Mouse (Mus musculus) kidney, embryonic 14.5 days (tissue): Measurements from ENCODE around the gene Micall2. TPM values are rescaled to one million over a fixed set of nuclear protein-coding genes. Genes with fewer than 3 reads are reported as not detected.

Experiments
- ATAC-seq: fragments of 200-750 bp; cut with Nextera tagmentation; 2 replicates; pipeline ENCODE4 v1.8.0; 2017; ENCODE audit warnings: moderate number of reproducible peaks, mild to moderate bottlenecking, moderate TSS enrichment, moderate library complexity; ENCODE audit not compliant: low FRiP score, low TSS enrichment
- H3K27ac ChIP-seq: fragments of 300-500 bp; sonication (generic); 2 replicates; pipeline ENCODE4 v1.5.1; 2014; ENCODE audit warnings: low read depth, mild to moderate bottlenecking, low read length, moderate library complexity, mixed read lengths
- H3K27me3 ChIP-seq: fragments of 300-500 bp; sonication (generic); 2 replicates; pipeline ENCODE4 v1.6.1; 2014; ENCODE audit warnings: mild to moderate bottlenecking, low read length; ENCODE audit not compliant: control insufficient read depth, insufficient read depth
- H3K36me3 ChIP-seq: fragments of 300-500 bp; sonication (generic); 2 replicates; pipeline ENCODE4 v1.6.1; 2014; ENCODE audit warnings: low read length, mixed read lengths; ENCODE audit not compliant: control insufficient read depth, insufficient read depth
- H3K4me1 ChIP-seq: fragments of 300-500 bp; sonication (generic); 2 replicates; pipeline ENCODE4 v1.6.1; 2014; ENCODE audit warnings: low read length, mixed read lengths; ENCODE audit not compliant: control insufficient read depth, insufficient read depth
- H3K4me2 ChIP-seq: fragments of 300-500 bp; sonication (generic); replicated peaks from 2 replicates; pipeline ENCODE4 v1.6.1; 2014; ENCODE audit warnings: low read depth, mild to moderate bottlenecking, low read length
- H3K4me3 ChIP-seq: fragments of 300-500 bp; sonication (generic); 2 replicates; pipeline ENCODE4 v1.5.1; 2014; ENCODE audit warnings: mild to moderate bottlenecking, low read length
- H3K9ac ChIP-seq: fragments of 300-500 bp; sonication (generic); 2 replicates; pipeline ENCODE4 v1.6.1; 2014; ENCODE audit warnings: low read depth, mild to moderate bottlenecking, low read length, moderate library complexity
- H3K9me3 ChIP-seq: fragments of 300-500 bp; sonication (generic); 2 replicates; pipeline ENCODE4 v1.6.1; 2016; ENCODE audit warnings: low read length; ENCODE audit not compliant: control insufficient read depth
- WGBS: fragments of 180-500 bp; shearing (Covaris S2); extraction: QIAGEN DNeasy Blood & Tissue Kit; methylation state at CpG from one replicate; pipeline ENCODE4 v1.1.7; 2014; 5-methylcytosine and 5-hydroxymethylcytosine counted together
- polyA plus RNA-seq: library from polyadenylated mRNA; unstranded; fragments of >200 nt; fragmentation: Nextera tagmentation; extraction: Ambion mirVana; gene quantifications from 2 replicates; pipeline ENCODE4 v1.2.1, GENCODE M21; 2014

Micall2 gene
- polyA plus RNA-seq, result 3.6 and 6.4 TPM in 2 replicates

DNA sequence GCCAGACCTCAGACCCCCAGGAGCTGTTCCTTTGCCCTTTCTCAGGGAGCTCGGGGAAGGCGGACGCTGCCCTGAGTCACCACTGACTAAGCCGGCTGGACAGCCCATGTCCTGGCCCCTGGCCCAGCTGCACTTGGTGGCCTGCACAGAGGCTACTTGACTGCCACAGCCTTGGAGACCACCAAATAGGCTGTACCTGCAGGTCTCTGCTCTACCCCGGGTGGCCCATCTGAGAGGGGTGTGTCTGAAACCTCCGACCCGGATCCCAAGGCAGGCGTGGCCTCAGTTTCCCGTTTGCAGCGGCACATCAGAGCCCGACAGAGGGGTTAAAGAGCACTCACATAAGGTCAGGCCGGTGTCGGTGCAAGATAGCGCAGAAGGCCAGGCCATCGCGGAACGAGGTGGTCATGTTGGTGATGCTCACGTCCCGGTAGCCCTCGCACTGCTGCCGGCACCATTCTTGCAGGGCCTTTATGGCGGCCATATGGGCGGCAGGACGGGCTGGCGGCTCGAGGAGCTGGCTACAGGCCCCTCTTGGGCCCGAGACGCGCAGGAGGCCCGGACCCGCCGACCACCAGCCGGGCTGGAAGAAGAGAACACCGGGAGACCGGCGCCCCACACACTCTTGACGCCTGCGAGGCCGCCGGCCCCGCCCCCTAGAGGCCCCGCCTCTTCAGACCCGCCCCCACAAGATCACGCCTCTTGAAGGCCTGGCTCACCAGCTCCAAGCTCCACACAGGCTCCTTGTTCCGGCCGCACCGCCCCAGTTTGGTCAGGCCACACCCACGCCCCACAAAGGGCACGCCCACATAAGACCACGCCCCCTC lies at the start of gene Micall2:
Micall2 (minus strand) TSS at position 660 of the 827 bp plus-strand sequence.
- Histone ChIP-seq H3K4me3 (peak within 1 kb of the TSS; percentile 57), H3K36me3 (no peaks in the 10 kb centered on the region), H3K9me3 (no peaks in the 10 kb centered on the region), H3K9ac (peak within 1 kb of the TSS; percentile 58; the same call in 1 of the 2 replicates), H3K27ac (no peak within 1 kb of the TSS; the same call in 1 of the 2 replicates), H3K4me1 (peaks cover 26% of the 10 kb centered on the region), H3K4me2 (peak within 1 kb of the TSS; percentile 98), H3K27me3 (no peaks in the 10 kb centered on the region)
- ATAC-seq, result peak; percentile 96
- WGBS, result 4% methylated on average over 50 of the region's 50 CpGs

DNA sequence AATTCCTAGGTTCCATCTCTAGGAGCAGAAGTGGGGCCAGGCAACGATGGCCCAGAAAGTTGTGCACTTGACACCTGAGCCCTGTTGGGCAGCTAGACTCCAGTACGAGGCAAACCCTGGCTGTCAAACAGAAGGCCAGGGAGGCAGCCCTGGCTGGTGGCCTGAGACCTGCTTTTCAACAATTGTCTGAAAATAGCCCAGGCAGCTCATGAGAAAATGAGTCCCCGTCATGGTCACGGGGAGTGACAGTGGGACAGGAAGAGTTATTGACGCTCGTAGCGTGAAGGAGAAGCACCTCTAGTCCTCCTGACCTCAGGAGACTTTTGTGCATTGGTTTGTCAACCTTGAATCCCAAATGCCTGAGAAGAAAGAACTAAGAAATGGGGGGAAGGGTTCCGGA lies 45.3 kb upstream of the Micall2 start:
- Histone ChIP-seq H3K4me2 (no peak overlapping the region), H3K9ac (no peak overlapping the region), H3K9me3 (no peaks in the 10 kb centered on the region), H3K4me3 (no peak overlapping the region), H3K27me3 (no peaks in the 10 kb centered on the region), H3K27ac (no peak overlapping the region), H3K4me1 (no peaks in the 10 kb centered on the region), H3K36me3 (no peaks in the 10 kb centered on the region)
- 50% methylated on average over 8 of the region's 8 CpGs for WGBS
- no peak for ATAC-seq

DNA sequence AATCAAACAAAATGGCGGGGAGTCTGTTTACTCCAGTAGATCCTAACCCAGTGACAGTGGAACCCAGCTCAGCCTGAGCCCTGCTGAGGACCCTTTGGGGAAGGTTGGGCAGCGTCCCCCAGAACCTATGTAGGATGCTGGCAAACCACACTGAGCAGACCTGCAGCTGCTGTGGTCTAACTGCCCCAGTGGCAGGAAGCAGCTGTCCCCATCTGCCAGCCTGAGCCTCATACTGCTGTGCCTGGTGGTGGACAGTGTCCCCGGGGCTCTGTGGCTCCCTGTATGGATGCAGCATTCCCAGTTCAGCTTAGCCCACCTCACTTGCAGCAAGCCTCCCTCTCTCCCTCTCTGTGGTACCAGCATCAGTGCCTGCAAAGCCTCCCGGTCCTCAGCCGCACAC lies 40.8 kb upstream of the Micall2 start:
- ATAC-seq, result no peak
- 80% methylated on average over 5 of the region's 5 CpGs for WGBS
- H3K4me1 ChIP-seq, result 0 out of 2 replicates have a peak, but pooled peaks cover 7% of the 10 kb centered on the region

DNA sequence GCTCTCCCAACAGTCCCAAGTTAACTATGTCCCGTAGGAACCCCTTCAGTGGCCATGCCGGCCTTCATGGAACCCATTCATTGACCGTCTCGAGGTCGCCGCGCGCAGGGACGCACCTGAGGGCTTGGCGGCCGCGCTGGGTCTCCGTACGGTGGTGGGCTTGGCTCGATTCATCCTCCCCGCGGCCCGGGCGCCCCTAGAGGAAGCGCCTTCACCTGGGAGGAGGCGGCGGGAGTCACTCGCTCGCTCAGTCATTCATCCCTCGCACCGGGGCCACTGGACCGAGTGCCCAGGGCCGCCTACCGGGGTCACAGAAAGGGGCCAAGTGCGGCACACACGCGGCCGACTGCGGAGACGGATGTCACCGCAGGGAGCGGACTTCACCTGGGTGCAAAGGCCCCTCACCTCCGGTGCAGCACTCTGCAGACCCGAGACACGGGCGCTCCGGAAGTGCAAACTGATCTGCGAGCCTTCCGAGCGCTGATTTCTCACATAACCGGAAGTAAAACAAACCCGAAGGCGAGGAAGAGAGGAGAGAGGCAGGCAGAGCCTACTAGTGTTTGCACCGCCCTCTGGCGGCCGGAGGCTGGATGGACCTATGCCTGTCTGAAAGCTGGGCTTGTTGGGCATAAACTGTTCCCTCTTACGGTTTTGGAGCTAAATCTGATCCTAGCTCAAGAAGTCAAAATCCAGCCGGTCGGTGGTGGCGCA lies 39.2 kb upstream of the Micall2 start, which contains the start of gene Ints1:
Ints1 (minus strand) TSS at position 459 of the 711 bp plus-strand sequence.
- H3K9ac ChIP-seq, result peak within 1 kb of the TSS; percentile 89
- peak; percentile 89 for ATAC-seq
- H3K4me1 ChIP-seq, result 0 out of 2 replicates have a peak, but pooled peaks cover 7% of the 10 kb centered on the region
- WGBS, result under 1% methylated on average over 55 of the region's 55 CpGs
- no peaks in the 10 kb centered on the region for H3K9me3 ChIP-seq
- H3K36me3 ChIP-seq, result peaks cover 34% of the 10 kb centered on the region
- peak within 1 kb of the TSS; percentile 91 for H3K4me2 ChIP-seq
- H3K27ac ChIP-seq, result peak within 1 kb of the TSS; percentile 37; the same call in 1 of the 2 replicates
- H3K27me3 ChIP-seq, result no peaks in the 10 kb centered on the region
- peak within 1 kb of the TSS; percentile 98 for H3K4me3 ChIP-seq

More for the DNA sequence above, 40.8 kb upstream of the Micall2 start:
- Histone ChIP-seq H3K36me3 (peaks cover 18% of the 10 kb centered on the region), H3K4me2 (no peak overlapping the region), H3K27ac (no peak overlapping the region), H3K9ac (no peak overlapping the region), H3K9me3 (no peaks in the 10 kb centered on the region), H3K27me3 (no peaks in the 10 kb centered on the region), H3K4me3 (no peak overlapping the region)

DNA sequence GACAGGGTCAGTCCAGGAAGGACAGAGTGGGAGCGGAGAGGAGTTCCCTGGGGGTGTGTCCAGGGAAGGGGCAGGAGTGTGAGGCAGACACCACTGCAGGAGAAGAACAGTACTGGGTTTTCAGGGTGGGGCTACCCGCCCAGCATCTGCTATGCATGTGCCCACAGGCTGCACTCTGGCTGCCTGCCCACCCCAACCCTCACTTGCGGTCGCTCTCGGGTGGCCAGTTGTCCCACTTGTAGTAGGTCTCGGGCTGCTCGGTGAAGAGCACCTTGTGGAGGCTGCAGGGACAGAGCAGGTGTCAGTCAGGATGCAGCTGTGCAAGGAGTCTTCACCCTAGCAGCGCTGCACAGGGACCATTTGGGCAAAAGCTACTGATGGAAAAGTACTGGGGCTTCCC lies 32.1 kb upstream of the Micall2 start:
- H3K27ac ChIP-seq, result no peak overlapping the region
- H3K9ac ChIP-seq, result no peak overlapping the region
- H3K4me2 ChIP-seq, result no peak overlapping the region
- ATAC-seq, result no peak
- H3K4me1 ChIP-seq, result no peaks in the 10 kb centered on the region
- H3K9me3 ChIP-seq, result no peaks in the 10 kb centered on the region
- H3K27me3 ChIP-seq, result no peaks in the 10 kb centered on the region
- no peak overlapping the region for H3K4me3 ChIP-seq
- 91% methylated on average over 8 of the region's 8 CpGs for WGBS
- peaks cover 94% of the 10 kb centered on the region for H3K36me3 ChIP-seq

DNA sequence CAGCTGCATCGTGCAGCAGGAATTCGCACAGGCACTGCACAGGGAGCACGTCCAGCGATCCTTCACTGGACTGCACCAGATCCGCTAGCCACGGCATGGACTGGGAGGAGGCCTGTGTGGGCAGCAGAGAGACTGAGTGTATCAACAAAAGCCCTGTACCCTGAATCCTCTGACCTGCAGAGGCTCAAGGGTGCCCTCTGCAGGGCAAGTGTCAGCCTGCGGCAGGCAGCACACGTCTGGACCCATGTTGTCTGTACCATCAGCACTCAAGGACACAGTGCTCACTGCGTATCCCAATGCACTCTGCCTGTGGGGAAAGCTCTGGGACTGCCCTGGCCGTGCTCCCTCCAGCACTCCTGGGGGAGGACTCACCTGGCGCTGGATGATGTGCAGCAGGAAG lies 28.2 kb upstream of the Micall2 start:
- Histone ChIP-seq H3K36me3 (peaks cover 96% of the 10 kb centered on the region), H3K4me2 (no peak overlapping the region), H3K4me1 (no peaks in the 10 kb centered on the region), H3K9me3 (no peaks in the 10 kb centered on the region), H3K27me3 (no peaks in the 10 kb centered on the region), H3K9ac (no peak overlapping the region), H3K27ac (no peak overlapping the region), H3K4me3 (no peak overlapping the region)
- no peak for ATAC-seq
- WGBS, result 78% methylated on average over 11 of the region's 11 CpGs

DNA sequence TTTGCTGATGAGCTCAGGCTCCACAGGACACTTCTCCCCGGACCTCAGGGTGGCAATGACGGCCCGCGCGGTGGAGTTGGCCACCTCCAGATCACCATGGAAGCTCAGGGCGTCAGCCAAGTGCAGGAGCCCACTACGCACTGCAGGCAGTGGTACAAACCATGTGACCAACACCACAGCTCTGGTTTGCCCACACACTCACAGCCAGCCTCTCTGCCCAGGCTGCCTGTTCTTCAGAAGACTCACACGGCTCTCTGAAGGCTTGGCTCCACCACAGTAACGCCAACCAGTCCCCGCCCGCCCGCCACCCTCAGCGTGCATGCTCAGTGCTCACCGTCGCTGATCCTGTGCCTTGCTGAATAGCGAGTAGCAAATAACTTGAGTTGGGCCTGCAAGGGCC lies 22.0 kb upstream of the Micall2 start:
- no peaks in the 10 kb centered on the region for H3K9me3 ChIP-seq
- no peak for ATAC-seq
- H3K27ac ChIP-seq, result no peak overlapping the region
- H3K27me3 ChIP-seq, result no peaks in the 10 kb centered on the region
- WGBS, result 91% methylated on average over 16 of the region's 16 CpGs
- no peak overlapping the region for H3K4me3 ChIP-seq
- no peak overlapping the region for H3K4me2 ChIP-seq
- H3K36me3 ChIP-seq, result peaks cover 90% of the 10 kb centered on the region
- H3K4me1 ChIP-seq, result no peaks in the 10 kb centered on the region
- H3K9ac ChIP-seq, result no peak overlapping the region

DNA sequence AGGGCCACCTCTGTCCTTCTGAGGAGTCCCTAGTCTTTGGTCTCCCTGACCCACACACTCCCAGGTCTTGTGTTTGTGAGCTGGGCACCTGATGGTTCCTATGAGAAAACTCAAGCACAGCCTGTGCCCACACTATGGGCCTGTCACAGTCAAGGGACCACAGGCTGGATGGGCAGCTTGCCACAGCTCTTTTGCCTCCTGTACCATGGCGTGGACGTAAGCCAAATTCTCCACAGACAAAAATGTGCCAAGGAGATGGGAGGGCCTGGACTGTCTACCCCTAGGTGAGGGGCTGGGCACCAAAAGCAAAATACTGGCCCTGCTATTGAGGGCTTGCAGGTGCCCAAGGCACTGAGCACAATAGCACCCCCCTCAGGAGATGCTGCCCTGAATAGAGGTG lies 20.4 kb upstream of the Micall2 start:
- Histone ChIP-seq H3K36me3 (peaks cover 89% of the 10 kb centered on the region), H3K9me3 (no peaks in the 10 kb centered on the region), H3K4me1 (no peaks in the 10 kb centered on the region), H3K27ac (no peak overlapping the region), H3K4me3 (no peak overlapping the region), H3K27me3 (no peaks in the 10 kb centered on the region), H3K4me2 (no peak overlapping the region), H3K9ac (no peak overlapping the region)
- ATAC-seq, result no peak
- 97% methylated on average over 2 of the region's 2 CpGs for WGBS

DNA sequence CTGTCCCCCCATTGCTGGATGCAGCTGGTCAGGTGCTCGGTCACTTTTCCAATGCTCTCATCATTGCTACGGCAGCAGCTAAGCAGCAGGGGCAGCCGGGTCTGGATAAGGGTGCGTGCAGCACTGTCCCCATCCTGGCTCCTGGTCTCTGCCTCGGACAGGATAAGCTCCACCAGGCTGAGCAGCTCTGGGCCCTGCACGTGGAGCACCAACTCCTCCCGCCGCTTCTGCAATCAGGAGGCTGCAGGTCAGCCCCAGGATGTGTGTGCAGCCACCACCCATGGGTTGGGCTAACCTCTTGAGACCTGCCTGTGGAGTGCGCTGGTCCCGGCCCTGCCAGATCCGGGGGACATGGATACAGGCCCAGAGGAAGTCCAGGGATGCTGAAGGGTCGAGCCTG lies 20.0 kb upstream of the Micall2 start:
- H3K27me3 ChIP-seq, result no peaks in the 10 kb centered on the region
- no peak overlapping the region for H3K4me3 ChIP-seq
- no peak overlapping the region for H3K27ac ChIP-seq
- no peaks in the 10 kb centered on the region for H3K4me1 ChIP-seq
- H3K9ac ChIP-seq, result no peak overlapping the region
- no peak overlapping the region for H3K4me2 ChIP-seq
- 95% methylated on average over 12 of the region's 12 CpGs for WGBS
- peaks cover 89% of the 10 kb centered on the region for H3K36me3 ChIP-seq
- ATAC-seq, result no peak
- no peaks in the 10 kb centered on the region for H3K9me3 ChIP-seq
